Mouse (Mus musculus) forebrain, embryonic 15.5 days (tissue): ENCODE data around the gene Cnp. TPM values are rescaled to one million over a fixed set of nuclear protein-coding genes. Genes with fewer than 3 reads are reported as not detected.
"Not testable (repeated sequence)": the region's sequence is repeated elsewhere in the genome, so short reads cannot be mapped to it uniquely, and the experiment has no call there.

Source experiments
- ATAC-seq: fragments of 200-750 bp; cut with Nextera tagmentation; replicated peaks from 2 replicates; pipeline ENCODE4 v1.8.0; 2017; ENCODE audit warnings: mild to moderate bottlenecking, moderate TSS enrichment, moderate library complexity
- H3K27ac ChIP-seq: fragments of 300-500 bp; sonication (generic); replicated peaks from 2 replicates; pipeline ENCODE4 v1.5.1; 2015; ENCODE audit warnings: mild to moderate bottlenecking, inconsistent platforms
- H3K27me3 ChIP-seq: fragments of 300-500 bp; sonication (generic); 2 replicates; pipeline ENCODE4 v1.6.1; 2015; ENCODE audit warnings: inconsistent platforms
- H3K36me3 ChIP-seq: fragments of 300-500 bp; sonication (generic); 2 replicates; pipeline ENCODE4 v1.6.1; 2015; ENCODE audit warnings: mild to moderate bottlenecking, inconsistent platforms
- H3K4me1 ChIP-seq: fragments of 300-500 bp; sonication (generic); 2 replicates; pipeline ENCODE4 v1.6.1; 2015; ENCODE audit warnings: inconsistent platforms
- H3K4me2 ChIP-seq: fragments of 300-500 bp; sonication (generic); replicated peaks from 2 replicates; pipeline ENCODE4 v1.6.1; 2015; ENCODE audit warnings: mild to moderate bottlenecking, inconsistent platforms
- H3K4me3 ChIP-seq: fragments of 300-500 bp; sonication (generic); 2 replicates; pipeline ENCODE4 v1.5.1; 2015; ENCODE audit warnings: mild to moderate bottlenecking, inconsistent platforms
- H3K9ac ChIP-seq: fragments of 300-500 bp; sonication (generic); replicated peaks from 2 replicates; pipeline ENCODE4 v1.6.1; 2015; ENCODE audit warnings: mild to moderate bottlenecking, inconsistent platforms
- H3K9me3 ChIP-seq: fragments of 300-500 bp; sonication (generic); 2 replicates; pipeline ENCODE4 v1.6.1; 2016; ENCODE audit warnings: inconsistent platforms
- WGBS: fragments of 180-500 bp; shearing (Covaris S2); methylation state at CpG from one replicate; pipeline ENCODE4 v1.1.7; 2015; ENCODE audit warnings: mixed read lengths; 5-methylcytosine and 5-hydroxymethylcytosine counted together
- polyA plus RNA-seq: library from polyadenylated mRNA; unstranded; fragments of >200 nt; fragmentation: Nextera tagmentation; extraction: Ambion mirVana; gene quantifications from 2 replicates; pipeline ENCODE4 v1.2.1, GENCODE M21; 2015

Gene Cnp
- polyA plus RNA-seq, 1 experiment from 2014 or later, result 26.9 TPM

GRCm38 (mm10) chr11:100616332-100616731 lies 41.6 kb downstream of the Cnp start:
- no peak for ATAC-seq
- H3K4me3 ChIP-seq, result no peak overlapping the region
- no peaks in the 10 kb centered on the region for H3K9me3 ChIP-seq
- peaks cover 21% of the 10 kb centered on the region for H3K4me1 ChIP-seq
- no peak overlapping the region for H3K9ac ChIP-seq
- H3K36me3 ChIP-seq, result no peaks in the 10 kb centered on the region
- H3K27me3 ChIP-seq, result no peaks in the 10 kb centered on the region
- no peak overlapping the region for H3K27ac ChIP-seq
- WGBS, result 86% methylated on average over 5 of the region's 5 CpGs
- H3K4me2 ChIP-seq, result no peak overlapping the region

GRCm38 (mm10) chr11:100616836-100617235 lies 42.1 kb downstream of the Cnp start:
- not testable (repeated sequence) for H3K27ac ChIP-seq, H3K4me3 ChIP-seq, H3K9me3 ChIP-seq, H3K36me3 ChIP-seq, ATAC-seq, H3K27me3 ChIP-seq, H3K4me2 ChIP-seq, H3K9ac ChIP-seq
- peaks cover 21% of the 10 kb centered on the region for H3K4me1 ChIP-seq
- WGBS, result 92% methylated on average over 7 of the region's 7 CpGs

GRCm38 (mm10) chr11:100617480-100617879 lies 42.8 kb downstream of the Cnp start:
- Histone ChIP-seq H3K27me3 (no peaks in the 10 kb centered on the region), H3K4me2 (peak overlapping the region; percentile 85; the same call in 1 of the 2 replicates), H3K9me3 (no peaks in the 10 kb centered on the region), H3K27ac (no peak overlapping the region), H3K9ac (no peak overlapping the region), H3K4me3 (peak overlapping the region; percentile 93; the same call in 1 of the 2 replicates), H3K36me3 (no peaks in the 10 kb centered on the region), H3K4me1 (peaks cover 21% of the 10 kb centered on the region)
- 91% methylated on average over 4 of the region's 4 CpGs for WGBS
- no peak for ATAC-seq

DNA sequence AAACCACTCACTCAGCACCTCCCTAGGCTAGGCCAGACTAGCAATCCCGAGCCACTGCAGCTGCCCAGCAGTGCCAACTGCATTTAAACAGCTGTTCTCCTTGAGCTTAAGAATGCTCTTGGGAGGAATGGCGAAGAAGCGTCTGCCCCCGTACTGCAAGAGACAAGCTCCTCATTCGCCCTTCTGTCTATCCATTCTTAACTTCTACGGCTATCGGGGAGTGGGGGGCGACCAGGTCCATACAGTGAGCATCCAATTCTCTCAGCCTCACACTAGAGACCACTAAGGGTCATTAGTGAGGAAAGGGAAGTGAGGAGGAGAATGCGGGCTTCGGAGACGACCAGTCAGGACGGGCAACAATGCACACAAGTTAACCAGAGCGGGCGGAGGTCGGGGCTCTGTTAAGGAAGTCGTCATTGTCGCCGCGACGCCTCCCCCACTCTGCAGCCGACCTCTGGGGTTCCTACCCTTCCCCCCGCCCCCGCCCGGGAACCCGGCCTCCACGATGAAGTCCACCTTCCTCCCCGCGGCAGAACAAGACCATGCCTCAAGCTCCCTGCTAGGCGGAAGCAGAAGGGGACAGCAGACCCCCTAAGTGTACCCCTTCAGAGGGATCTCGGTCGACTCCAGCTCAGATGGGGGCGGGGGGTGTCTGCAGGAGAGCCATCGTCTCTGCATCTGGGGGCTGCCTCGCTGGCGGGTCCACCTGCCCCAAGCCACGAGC lies 44.2 kb downstream of the Cnp start, which contains the start of gene Nkiras2:
Nkiras2 (plus strand) TSS at position 484 of the 724 bp plus-strand sequence.
- Histone ChIP-seq H3K4me1 (peaks cover 30% of the 10 kb centered on the region), H3K9ac (peak within 1 kb of the TSS; percentile 91), H3K36me3 (no peaks in the 10 kb centered on the region), H3K4me3 (peak within 1 kb of the TSS; percentile 93), H3K27me3 (no peaks in the 10 kb centered on the region), H3K9me3 (no peaks in the 10 kb centered on the region), H3K4me2 (peak within 1 kb of the TSS; percentile 91), H3K27ac (peak within 1 kb of the TSS; percentile 93)
- WGBS, result under 1% methylated on average over 36 of the region's 36 CpGs
- ATAC-seq, result peak; percentile 56

- Histone ChIP-seq H3K9ac (peak overlapping the region; percentile 91), H3K9me3 (no peaks in the 10 kb centered on the region), H3K4me1 (peaks cover 35% of the 10 kb centered on the region), H3K27ac (peak overlapping the region; percentile 93), H3K36me3 (0 out of 2 replicates have a peak, but pooled peaks cover under 1% of the 10 kb centered on the region), H3K4me2 (peak overlapping the region; percentile 91), H3K27me3 (no peaks in the 10 kb centered on the region), H3K4me3 (peak overlapping the region; percentile 93)
- WGBS, result under 1% methylated on average over 40 of the region's 40 CpGs
- ATAC-seq, result peak; percentile 98
Measured at GRCm38 (mm10) chr11:100619485-100619975, 44.8 kb downstream of the Cnp start.

GRCm38 (mm10) chr11:100619982-100620381 lies 45.3 kb downstream of the Cnp start, which contains the start of gene Dnajc7:
Dnajc7 (minus strand) TSS chr11:100620168.
- WGBS, result 5% methylated on average over 11 of the region's 11 CpGs
- Histone ChIP-seq H3K4me3 (peak within 1 kb of the TSS; percentile 93), H3K27me3 (no peaks in the 10 kb centered on the region), H3K27ac (peak within 1 kb of the TSS; percentile 93), H3K4me1 (peaks cover 35% of the 10 kb centered on the region), H3K9me3 (no peaks in the 10 kb centered on the region), H3K36me3 (0 out of 2 replicates have a peak, but pooled peaks cover 5% of the 10 kb centered on the region), H3K9ac (peak within 1 kb of the TSS; percentile 91), H3K4me2 (peak within 1 kb of the TSS; percentile 91)
- no peak; the same call in 1 of the 2 replicates for ATAC-seq

GRCm38 (mm10) chr11:100622714-100623113 lies 48.0 kb downstream of the Cnp start:
- H3K27ac ChIP-seq, result peak overlapping the region; percentile 78

DNA sequence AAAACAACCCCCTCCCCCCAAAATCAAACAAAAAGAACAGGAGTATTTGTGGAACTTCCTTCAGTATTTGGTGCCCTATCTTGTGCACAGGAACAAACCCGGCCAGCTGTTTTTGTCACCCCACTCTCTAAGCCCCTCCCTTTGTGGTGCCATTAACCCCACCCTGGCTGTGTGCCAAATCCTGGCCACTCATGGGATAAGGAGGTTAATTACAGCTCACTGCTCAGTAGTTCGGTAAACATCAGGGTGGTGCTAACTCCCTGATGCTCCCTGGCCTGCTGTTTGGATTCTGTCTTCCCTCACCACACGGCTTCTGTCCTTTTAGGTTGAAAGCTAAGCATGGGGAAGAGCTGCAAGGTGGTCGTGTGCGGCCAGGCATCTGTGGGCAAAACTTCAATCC lies 49.2 kb downstream of the Cnp start:
- Histone ChIP-seq H3K4me3 (peak overlapping the region; percentile 82), H3K4me2 (peak overlapping the region; percentile 71), H3K9ac (0 out of 2 replicates have a peak overlapping the region, but pooled peaks have one; percentile 90), H3K36me3 (peaks cover 22% of the 10 kb centered on the region), H3K27me3 (no peaks in the 10 kb centered on the region), H3K4me1 (peaks cover 30% of the 10 kb centered on the region), H3K9me3 (no peaks in the 10 kb centered on the region), H3K27ac (no peak overlapping the region)
- no peak for ATAC-seq
- WGBS, result 42% methylated on average over 5 of the region's 5 CpGs

More at GRCm38 (mm10) chr11:100622714-100623113, 48.0 kb downstream of the Cnp start:
- Histone ChIP-seq H3K9ac (peak overlapping the region; percentile 90), H3K27me3 (no peaks in the 10 kb centered on the region), H3K4me3 (peak overlapping the region; percentile 82), H3K4me1 (peaks cover 32% of the 10 kb centered on the region), H3K36me3 (peaks cover 22% of the 10 kb centered on the region), H3K9me3 (no peaks in the 10 kb centered on the region), H3K4me2 (peak overlapping the region; percentile 71)
- ATAC-seq, result peak; percentile 57
- under 1% methylated on average over 24 of the region's 24 CpGs for whole genome bisulfite sequencing

DNA sequence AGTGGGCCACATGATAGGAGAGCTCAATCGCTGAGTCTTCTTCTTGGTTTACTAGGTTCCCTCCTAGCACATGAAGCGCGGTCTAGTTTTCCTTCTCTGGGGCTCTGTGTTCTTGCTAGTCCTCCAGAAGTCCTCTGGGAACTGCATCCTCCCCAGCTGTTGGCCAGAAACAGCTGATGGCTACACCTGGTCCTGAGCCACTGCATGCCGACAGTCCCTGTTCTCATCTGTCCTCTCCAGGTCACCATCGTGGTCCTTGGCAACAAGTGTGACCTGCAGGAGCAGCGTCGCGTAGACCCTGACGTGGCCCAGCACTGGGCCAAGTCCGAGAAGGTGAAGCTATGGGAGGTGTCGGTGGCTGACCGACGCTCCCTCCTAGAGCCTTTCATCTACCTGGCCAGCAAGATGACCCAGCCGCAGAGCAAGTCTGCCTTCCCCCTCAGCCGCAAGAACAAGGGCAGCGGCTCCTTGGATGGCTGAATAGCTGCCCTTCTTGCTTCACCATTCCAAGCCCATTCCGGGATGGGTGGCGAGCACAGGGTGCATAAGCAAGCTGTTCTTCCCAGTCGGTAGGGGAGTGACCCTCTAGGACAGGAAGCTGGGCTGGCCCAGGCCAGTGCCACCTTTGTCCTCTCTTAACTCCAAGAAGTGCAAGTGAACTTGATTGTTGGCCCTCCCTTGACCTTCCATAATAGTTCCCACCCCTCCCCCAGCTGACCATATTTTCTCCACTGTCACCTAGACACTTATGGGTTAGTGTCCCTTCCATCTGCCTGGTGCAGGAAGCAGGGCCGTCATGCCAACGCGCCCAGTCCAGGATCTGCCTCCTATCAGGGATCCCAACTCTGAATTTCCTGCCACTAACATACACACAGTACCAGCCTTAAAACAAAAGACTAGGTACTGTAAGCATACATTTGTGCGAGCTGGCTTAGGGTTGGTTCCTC lies 51.3 kb downstream of the Cnp start:
- peaks cover 22% of the 10 kb centered on the region for H3K36me3 ChIP-seq
- 92% methylated on average over 23 of the region's 23 CpGs for WGBS
- no peaks in the 10 kb centered on the region for H3K27me3 ChIP-seq

GRCm38 (mm10) chr11:100626701-100627195 lies 52.0 kb downstream of the Cnp start:
- Histone ChIP-seq H3K4me3 (no peak overlapping the region), H3K9ac (no peak overlapping the region), H3K4me2 (no peak overlapping the region), H3K27me3 (no peaks in the 10 kb centered on the region), H3K9me3 (no peaks in the 10 kb centered on the region), H3K4me1 (peaks cover 28% of the 10 kb centered on the region), H3K27ac (no peak overlapping the region), H3K36me3 (peaks cover 22% of the 10 kb centered on the region)
- no peak for ATAC-seq
- 28% methylated on average over 9 of the region's 9 CpGs for WGBS

More for the DNA sequence above, 51.3 kb downstream of the Cnp start:
- H3K4me2 ChIP-seq, result no peak overlapping the region
- H3K27ac ChIP-seq, result no peak overlapping the region
- peaks cover 28% of the 10 kb centered on the region for H3K4me1 ChIP-seq
- H3K9me3 ChIP-seq, result no peaks in the 10 kb centered on the region
- no peak overlapping the region for H3K9ac ChIP-seq
- ATAC-seq, result no peak
- no peak overlapping the region for H3K4me3 ChIP-seq

GRCm38 (mm10) chr11:100628056-100628455 lies 53.4 kb downstream of the Cnp start:
- 89% methylated on average over 5 of the region's 5 CpGs for WGBS
- no peak for ATAC-seq

More at GRCm38 (mm10) chr11:100628056-100628455, 53.4 kb downstream of the Cnp start:
- no peak overlapping the region for H3K4me3 ChIP-seq
- no peaks in the 10 kb centered on the region for H3K9me3 ChIP-seq
- H3K4me1 ChIP-seq, result peaks cover 27% of the 10 kb centered on the region
- no peak overlapping the region for H3K27ac ChIP-seq
- H3K4me2 ChIP-seq, result no peak overlapping the region
- peaks cover 22% of the 10 kb centered on the region for H3K36me3 ChIP-seq
- no peak overlapping the region for H3K9ac ChIP-seq
- no peaks in the 10 kb centered on the region for H3K27me3 ChIP-seq
